Mouse (Mus musculus) myocyte (in vitro differentiated cells): ENCODE data around the gene Mgat5b.

Experiments
- MAX ChIP-seq: IDR thresholded peaks from one replicate; pipeline ENCODE4 v1.6.1; 2011; ENCODE audit warnings: low read depth, mild to moderate bottlenecking, control low read depth
- POLR2A ChIP-seq: IDR thresholded peaks from one replicate; pipeline ENCODE4 v1.6.1; 2011; ENCODE audit warnings: low read depth, mild to moderate bottlenecking, control low read depth, moderate library complexity; ENCODE audit not compliant: insufficient read length
- POLR2AphosphoS2 ChIP-seq: IDR thresholded peaks from one replicate; pipeline ENCODE4 v1.6.1; 2011; ENCODE audit warnings: low read depth, control low read depth; ENCODE audit not compliant: insufficient read length
- USF1 ChIP-seq: IDR thresholded peaks from one replicate; pipeline ENCODE4 v1.6.1; 2011; ENCODE audit warnings: low read depth, mild to moderate bottlenecking, control low read depth, moderate library complexity

DNA sequence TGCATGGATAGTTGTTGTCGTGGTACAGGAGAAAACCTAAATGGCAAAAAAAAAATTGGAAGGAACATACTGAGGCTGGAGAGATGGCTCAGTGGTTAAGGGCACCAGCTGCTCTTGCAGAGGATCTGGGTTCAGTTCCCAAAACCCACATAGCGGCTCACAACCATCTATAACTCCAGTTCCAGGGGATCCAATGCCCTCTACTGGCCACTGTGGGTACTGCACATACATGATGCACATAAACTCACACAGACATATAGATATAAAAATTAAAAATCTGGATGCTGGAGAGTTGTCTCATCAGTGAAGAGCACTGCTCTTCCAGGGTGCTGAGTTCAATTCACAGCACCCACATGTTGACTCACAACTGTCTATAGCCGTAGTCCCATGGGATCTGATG lies 104.9 kb downstream of the Mgat5b start:
- TF ChIP-seq POLR2A, result no peak
- no peak for TF ChIP-seq POLR2AphosphoS2
- no peak for TF ChIP-seq MAX
- TF ChIP-seq USF1, result no peak
